Mouse (Mus musculus): Measurements from ENCODE around the gene Mecom. TPM values are rescaled to one million over a fixed set of nuclear protein-coding genes. Genes with fewer than 3 reads are reported as not detected.

The Mecom gene
- polyA plus RNA-seq, 1 experiment from 2014 or later: 22.4 TPM

- 6% methylated on average over 17 of the region's 17 CpGs for WGBS
- H3K4me1 ChIP-seq: peaks cover 38% of the 10 kb centered on the region
- H3K4me3 ChIP-seq: peak overlapping the region; percentile 76
- H3K27ac ChIP-seq (replicated peaks): peak overlapping the region; percentile 96
- ATAC-seq (ENCODE audit: extremely low read depth, insufficient number of reproducible peaks, low FRiP score, low TSS enrichment): no peak
- H3K36me3 ChIP-seq: no peaks in the 10 kb centered on the region
- peaks cover 50% of the 10 kb centered on the region for H3K27me3 ChIP-seq (replicated peaks)
- peak overlapping the region; percentile 90 for H3K9ac ChIP-seq
- peak overlapping the region; percentile 91 for H3K4me2 ChIP-seq
- no peaks in the 10 kb centered on the region for H3K9me3 ChIP-seq
Observed at GRCm38 (mm10) chr3:30506329-30507027, 41.3 kb downstream of the Mecom start.

GRCm38 (mm10) chr3:30505741-30506251 lies 42.0 kb downstream of the Mecom start:
- Histone ChIP-seq H3K36me3 (no peaks in the 10 kb centered on the region), H3K9ac (peak overlapping the region; percentile 26), H3K4me3 (peak overlapping the region; percentile 76), H3K4me2 (peak overlapping the region; percentile 91), H3K27me3 (replicated peaks) (peaks cover 43% of the 10 kb centered on the region), H3K27ac (replicated peaks) (peak overlapping the region; percentile 55), H3K9me3 (no peaks in the 10 kb centered on the region), H3K4me1 (peaks cover 38% of the 10 kb centered on the region)
- WGBS: 32% methylated on average over 16 of the region's 16 CpGs
- ATAC-seq (ENCODE audit: extremely low read depth, insufficient number of reproducible peaks, low FRiP score, low TSS enrichment): no peak

- peaks cover 30% of the 10 kb centered on the region for H3K4me1 ChIP-seq
- H3K4me3 ChIP-seq: no peak overlapping the region
- H3K9me3 ChIP-seq: no peaks in the 10 kb centered on the region
- H3K27ac ChIP-seq (replicated peaks): peak overlapping the region; percentile 55
- ATAC-seq (ENCODE audit: extremely low read depth, insufficient number of reproducible peaks, low FRiP score, low TSS enrichment): no peak
- H3K27me3 ChIP-seq (replicated peaks): peaks cover 31% of the 10 kb centered on the region
- peak overlapping the region; percentile 45; the same call in 1 of the 2 replicates for H3K9ac ChIP-seq
- H3K36me3 ChIP-seq: no peaks in the 10 kb centered on the region
- peak overlapping the region; percentile 25 for H3K4me2 ChIP-seq
- WGBS: 55% methylated on average over 7 of the region's 7 CpGs
Observed at GRCm38 (mm10) chr3:30504561-30504960, 43.2 kb downstream of the Mecom start.

GRCm38 (mm10) chr3:30503821-30504220 lies 44.0 kb downstream of the Mecom start:
- ATAC-seq (ENCODE audit: extremely low read depth, insufficient number of reproducible peaks, low FRiP score, low TSS enrichment): no peak
- Histone ChIP-seq H3K27me3 (replicated peaks) (peaks cover 27% of the 10 kb centered on the region), H3K4me1 (peaks cover 30% of the 10 kb centered on the region), H3K36me3 (no peaks in the 10 kb centered on the region), H3K4me3 (no peak overlapping the region), H3K27ac (replicated peaks) (peak overlapping the region; percentile 55), H3K4me2 (peak overlapping the region; percentile 25; the same call in 1 of the 2 replicates), H3K9me3 (no peaks in the 10 kb centered on the region), H3K9ac (peak overlapping the region; percentile 45; the same call in 1 of the 2 replicates)

- no peak overlapping the region for H3K27ac ChIP-seq (replicated peaks)
- WGBS: 25% methylated on average over 9 of the region's 9 CpGs
- no peak overlapping the region for H3K9ac ChIP-seq
- H3K4me3 ChIP-seq: no peak overlapping the region
- no peak for ATAC-seq (ENCODE audit: extremely low read depth, insufficient number of reproducible peaks, low FRiP score, low TSS enrichment)
- H3K4me1 ChIP-seq: peaks cover 6% of the 10 kb centered on the region
- no peaks in the 10 kb centered on the region for H3K27me3 ChIP-seq (replicated peaks)
- peak overlapping the region; percentile 0; the same call in 1 of the 2 replicates for H3K4me2 ChIP-seq
- H3K36me3 ChIP-seq: no peaks in the 10 kb centered on the region
- H3K9me3 ChIP-seq: peaks cover 3% of the 10 kb centered on the region; the same call in 1 of the 2 replicates
Observed at GRCm38 (mm10) chr3:30498202-30498828, 49.5 kb downstream of the Mecom start.

- WGBS: 74% methylated on average over 2 of the region's 2 CpGs
- H3K27me3 ChIP-seq (replicated peaks): no peaks in the 10 kb centered on the region
Observed at GRCm38 (mm10) chr3:30494371-30494770, 53.4 kb downstream of the Mecom start.

GRCm38 (mm10) chr3:30488808-30489207 lies 59.0 kb downstream of the Mecom start:
- Histone ChIP-seq H3K9ac (no peak overlapping the region), H3K36me3 (no peaks in the 10 kb centered on the region), H3K4me3 (no peak overlapping the region), H3K27ac (replicated peaks) (no peak overlapping the region), H3K4me2 (no peak overlapping the region), H3K27me3 (replicated peaks) (no peaks in the 10 kb centered on the region), H3K4me1 (no peaks in the 10 kb centered on the region), H3K9me3 (peaks cover 10% of the 10 kb centered on the region)
- 36% methylated on average over 4 of the region's 4 CpGs for WGBS
- no peak for ATAC-seq (ENCODE audit: extremely low read depth, insufficient number of reproducible peaks, low FRiP score, low TSS enrichment)

More at GRCm38 (mm10) chr3:30494371-30494770, 53.4 kb downstream of the Mecom start:
- Histone ChIP-seq H3K4me3 (no peak overlapping the region), H3K4me2 (no peak overlapping the region), H3K36me3 (no peaks in the 10 kb centered on the region), H3K9me3 (peaks cover 10% of the 10 kb centered on the region), H3K4me1 (peaks cover 6% of the 10 kb centered on the region), H3K9ac (no peak overlapping the region), H3K27ac (replicated peaks) (no peak overlapping the region)
- ATAC-seq (ENCODE audit: extremely low read depth, insufficient number of reproducible peaks, low FRiP score, low TSS enrichment): no peak

GRCm38 (mm10) chr3:30486422-30486821 lies 61.4 kb downstream of the Mecom start:
- WGBS: 83% methylated on average over 4 of the region's 4 CpGs
- H3K27me3 ChIP-seq (replicated peaks): no peaks in the 10 kb centered on the region
- H3K9ac ChIP-seq: no peak overlapping the region

GRCm38 (mm10) chr3:30483006-30483684 lies 64.7 kb downstream of the Mecom start:
- H3K4me3 ChIP-seq: no peak overlapping the region
- no peaks in the 10 kb centered on the region for H3K27me3 ChIP-seq (replicated peaks)
- H3K9me3 ChIP-seq: no peaks in the 10 kb centered on the region
- no peak for ATAC-seq (ENCODE audit: extremely low read depth, insufficient number of reproducible peaks, low FRiP score, low TSS enrichment)
- no peaks in the 10 kb centered on the region for H3K36me3 ChIP-seq
- H3K27ac ChIP-seq (replicated peaks): no peak overlapping the region
- peaks cover 12% of the 10 kb centered on the region; the same call in 1 of the 2 replicates for H3K4me1 ChIP-seq
- 52% methylated on average over 5 of the region's 5 CpGs for WGBS
- no peak overlapping the region for H3K9ac ChIP-seq
- no peak overlapping the region for H3K4me2 ChIP-seq

More at GRCm38 (mm10) chr3:30486422-30486821, 61.4 kb downstream of the Mecom start:
- H3K36me3 ChIP-seq: no peaks in the 10 kb centered on the region
- no peak overlapping the region for H3K4me2 ChIP-seq
- peaks cover 6% of the 10 kb centered on the region; the same call in 1 of the 2 replicates for H3K4me1 ChIP-seq
- no peak overlapping the region for H3K4me3 ChIP-seq
- no peak overlapping the region for H3K27ac ChIP-seq (replicated peaks)
- no peaks in the 10 kb centered on the region for H3K9me3 ChIP-seq
- no peak for ATAC-seq (ENCODE audit: extremely low read depth, insufficient number of reproducible peaks, low FRiP score, low TSS enrichment)

GRCm38 (mm10) chr3:30481682-30482081 lies 66.1 kb downstream of the Mecom start:
- H3K36me3 ChIP-seq: no peaks in the 10 kb centered on the region
- no peak overlapping the region for H3K4me2 ChIP-seq
- no peaks in the 10 kb centered on the region for H3K27me3 ChIP-seq (replicated peaks)
- H3K4me1 ChIP-seq: peaks cover 13% of the 10 kb centered on the region; the same call in 1 of the 2 replicates
- no peaks in the 10 kb centered on the region for H3K9me3 ChIP-seq
- WGBS: 73% methylated on average over 10 of the region's 10 CpGs
- H3K4me3 ChIP-seq: no peak overlapping the region
- no peak overlapping the region for H3K9ac ChIP-seq
- no peak overlapping the region for H3K27ac ChIP-seq (replicated peaks)
- ATAC-seq (ENCODE audit: extremely low read depth, insufficient number of reproducible peaks, low FRiP score, low TSS enrichment): no peak

- Histone ChIP-seq H3K36me3 (no peaks in the 10 kb centered on the region), H3K27ac (replicated peaks) (no peak overlapping the region), H3K27me3 (replicated peaks) (no peaks in the 10 kb centered on the region), H3K4me2 (no peak overlapping the region), H3K9ac (no peak overlapping the region), H3K9me3 (no peaks in the 10 kb centered on the region), H3K4me3 (no peak overlapping the region), H3K4me1 (peaks cover 13% of the 10 kb centered on the region; the same call in 1 of the 2 replicates)
- WGBS: 69% methylated on average over 6 of the region's 6 CpGs
- no peak for ATAC-seq (ENCODE audit: extremely low read depth, insufficient number of reproducible peaks, low FRiP score, low TSS enrichment)
Observed at GRCm38 (mm10) chr3:30480551-30480950, 67.3 kb downstream of the Mecom start.

All from heart, embryonic 13.5 days (tissue).